Mouse (Mus musculus) urinary bladder, adult 18-20 months (tissue): Measurements from ENCODE around the gene Rln1.

Experiments used
- DNase-seq, 2 experiments: peaks; one replicate each; pipeline ENCODE4 v3.0.0; 2022; ENCODE audit warnings: low spot score in 2 of 2, mixed read lengths in 2 of 2

Rln1 gene

GRCm38 (mm10) chr19:29334068-29334745 lies at the start of gene Rln1:
TSS of gene Rln1 (minus strand) at chr19:29334670.
- DNase-seq: peak; percentile 6 to 42

DNA sequence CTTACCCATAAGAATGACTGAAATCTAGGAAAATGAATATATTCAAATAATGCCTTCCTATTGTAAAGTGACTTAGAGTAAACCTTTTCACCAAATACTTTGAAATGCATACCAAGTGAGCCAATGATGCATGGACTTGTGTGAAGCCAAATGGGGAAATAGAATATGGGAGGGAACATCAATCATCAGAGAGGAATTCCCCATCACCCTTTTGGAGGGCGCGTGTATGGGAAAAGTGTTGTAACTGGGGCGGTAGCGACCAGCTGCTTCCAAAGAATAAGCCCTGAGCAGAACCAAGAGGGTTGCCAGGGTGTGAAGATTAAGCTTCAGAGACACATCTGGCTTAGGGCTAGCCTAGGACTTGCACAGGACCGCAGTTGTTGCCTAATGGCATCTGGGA lies 48.9 kb upstream of the Rln1 start:
- DNase-seq: no peak

DNA sequence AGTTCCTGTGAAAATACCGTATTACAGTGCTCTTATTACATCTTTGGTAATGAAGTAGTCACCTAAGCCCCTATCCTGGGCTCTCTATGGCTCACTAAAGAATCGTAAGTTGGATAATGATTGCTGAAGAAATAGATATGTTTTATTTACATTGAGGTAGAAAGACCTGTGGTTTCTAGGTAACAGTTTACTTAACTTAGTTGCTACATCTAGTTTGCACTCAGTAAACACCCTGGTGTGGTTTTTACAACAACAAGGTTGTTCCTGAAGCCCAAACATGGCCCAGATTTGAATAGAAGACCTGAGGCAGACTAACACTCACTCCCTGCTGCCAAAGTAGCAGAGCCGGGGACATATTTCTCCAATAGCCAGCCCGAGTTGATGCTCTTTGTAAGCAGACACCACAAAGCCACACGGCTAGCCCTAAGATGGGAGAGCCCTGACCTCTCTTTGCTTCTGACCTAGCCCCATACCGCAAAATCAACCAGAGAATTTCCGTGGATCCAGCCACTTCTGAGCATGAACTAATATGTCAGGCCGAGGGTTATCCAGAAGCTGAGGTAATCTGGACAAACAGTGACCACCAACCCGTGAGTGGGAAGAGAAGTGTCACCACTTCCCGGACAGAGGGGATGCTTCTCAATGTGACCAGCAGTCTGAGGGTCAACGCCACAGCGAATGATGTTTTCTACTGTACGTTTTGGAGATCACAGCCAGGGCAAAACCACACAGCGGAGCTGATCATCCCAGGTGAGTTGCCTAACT lies 45.6 kb upstream of the Rln1 start:
- no peak for DNase-seq

DNA sequence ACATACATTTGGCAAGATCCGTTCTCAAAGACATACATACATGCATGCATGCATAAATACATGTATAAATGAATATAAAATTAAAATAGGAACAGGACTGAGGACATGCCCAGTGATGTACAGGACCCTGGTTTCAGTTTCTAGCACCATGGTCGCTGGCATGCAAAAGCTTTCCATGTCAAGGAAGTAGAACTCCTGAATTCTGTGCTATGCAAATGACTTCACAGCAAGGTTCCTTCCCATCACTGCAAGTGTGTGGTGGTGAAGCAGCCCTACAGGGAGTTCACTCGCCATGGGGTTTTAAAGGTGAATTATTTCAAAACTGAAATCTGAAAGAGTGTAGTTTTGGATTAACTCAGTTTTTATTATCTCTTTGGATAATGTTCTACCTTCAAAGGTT lies 41.9 kb upstream of the Rln1 start:
- DNase-seq: no peak

DNA sequence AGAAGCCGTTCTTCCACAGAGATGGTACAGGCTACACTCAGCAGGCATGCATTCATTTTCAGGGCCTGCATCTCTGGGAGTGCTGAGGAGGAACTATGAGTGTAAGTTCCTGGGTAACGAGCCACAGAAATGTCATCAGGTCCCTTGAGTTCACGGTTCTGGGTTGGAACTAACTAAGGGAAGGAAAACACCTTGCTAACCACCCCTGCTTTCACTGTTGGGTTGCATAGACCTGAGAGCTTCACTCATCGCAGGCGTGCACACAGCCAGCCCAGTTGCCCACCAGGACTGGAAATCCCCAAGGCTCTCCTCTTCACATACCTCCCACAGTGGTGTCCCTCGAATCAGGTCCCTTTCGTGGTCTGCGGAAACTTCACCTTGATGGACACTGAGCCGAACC lies 40.5 kb upstream of the Rln1 start:
- DNase-seq: no peak

DNA sequence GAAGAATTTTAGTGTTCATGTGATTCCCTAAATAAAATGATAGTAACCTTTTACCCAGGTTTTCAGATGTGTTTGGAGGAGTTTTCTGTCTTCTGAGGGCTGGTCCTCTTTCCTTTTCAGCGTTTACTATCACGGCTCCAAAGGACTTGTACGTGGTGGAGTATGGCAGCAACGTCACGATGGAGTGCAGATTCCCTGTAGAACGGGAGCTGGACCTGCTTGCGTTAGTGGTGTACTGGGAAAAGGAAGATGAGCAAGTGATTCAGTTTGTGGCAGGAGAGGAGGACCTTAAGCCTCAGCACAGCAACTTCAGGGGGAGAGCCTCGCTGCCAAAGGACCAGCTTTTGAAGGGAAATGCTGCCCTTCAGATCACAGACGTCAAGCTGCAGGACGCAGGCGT lies 39.0 kb upstream of the Rln1 start:
- DNase-seq: no peak

DNA sequence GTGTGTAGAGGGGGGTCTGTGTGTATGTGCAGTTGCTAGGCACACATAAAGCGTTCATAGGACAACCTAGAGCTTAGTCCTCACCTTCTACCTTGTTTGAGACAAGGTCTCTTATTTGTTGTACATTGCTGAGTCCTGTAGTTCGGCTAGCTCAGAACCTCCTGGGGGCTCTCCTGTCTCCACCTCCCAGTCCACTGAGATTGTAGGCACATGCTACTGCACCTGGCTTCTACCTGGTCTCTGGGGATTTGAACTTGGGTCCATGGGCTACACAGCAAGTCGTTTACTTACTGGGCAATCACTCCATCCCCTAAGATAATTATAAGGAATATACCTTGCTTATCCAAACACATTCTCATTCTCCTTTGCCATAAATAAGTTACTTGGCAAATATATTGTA lies 38.2 kb upstream of the Rln1 start:
- no peak for DNase-seq

DNA sequence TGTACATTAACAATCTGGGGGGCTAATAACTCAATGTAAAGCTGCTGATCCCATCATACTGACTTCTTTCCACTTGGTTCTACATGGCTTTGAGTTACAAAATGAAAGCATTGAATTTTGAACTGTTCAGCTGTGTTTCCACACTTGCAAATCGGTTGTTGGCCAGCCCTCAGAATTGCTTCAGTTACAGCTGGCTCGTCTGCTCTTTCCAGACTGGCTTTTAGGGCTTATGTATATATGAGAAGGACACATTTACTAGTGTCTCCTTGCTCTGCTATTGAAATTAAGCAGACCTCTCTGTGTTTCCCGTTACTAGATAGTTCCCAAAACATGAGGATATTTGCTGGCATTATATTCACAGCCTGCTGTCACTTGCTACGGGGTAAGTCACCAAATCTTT lies 37.7 kb upstream of the Rln1 start:
- DNase-seq: no peak

DNA sequence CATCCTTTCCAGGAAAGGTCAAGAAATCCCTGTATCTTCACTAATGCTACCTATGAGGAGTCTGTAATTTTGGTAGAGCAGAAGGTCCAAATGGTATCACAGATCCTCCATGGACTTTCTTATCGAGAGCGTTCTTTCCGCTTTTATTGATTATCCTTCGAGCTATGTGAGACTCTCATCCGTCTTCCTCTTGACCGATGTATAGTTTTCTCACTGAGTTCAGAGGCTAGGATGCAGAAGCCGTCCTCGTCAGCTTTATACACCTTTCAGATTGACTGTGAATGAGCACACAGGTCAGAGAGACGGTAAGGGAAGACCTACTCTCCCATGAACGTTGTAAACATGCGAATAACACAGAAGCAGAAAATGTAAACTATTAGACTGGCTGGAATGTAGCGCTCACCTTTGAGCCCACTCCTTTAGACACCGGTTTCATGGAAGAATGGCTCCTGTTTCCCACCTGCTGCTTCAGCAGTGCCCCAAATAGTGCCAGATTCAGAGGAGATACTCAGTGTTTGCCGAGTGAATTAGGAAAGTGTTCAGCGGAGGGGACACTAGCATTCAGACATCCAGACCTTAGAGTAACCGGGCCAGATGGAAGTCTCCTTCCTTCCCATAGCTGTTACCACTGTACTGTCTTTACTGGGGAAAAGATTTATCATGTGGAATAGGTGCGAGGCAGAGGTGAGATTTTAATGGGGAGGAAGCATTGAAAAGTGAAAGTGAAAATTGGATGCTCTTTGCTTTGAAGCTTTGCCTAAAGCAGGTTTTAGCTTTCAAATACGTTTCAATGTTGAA lies 37.0 kb upstream of the Rln1 start:
- DNase-seq: no peak

GRCm38 (mm10) chr19:29370545-29371283 lies 36.2 kb upstream of the Rln1 start:
- no peak for DNase-seq

DNA sequence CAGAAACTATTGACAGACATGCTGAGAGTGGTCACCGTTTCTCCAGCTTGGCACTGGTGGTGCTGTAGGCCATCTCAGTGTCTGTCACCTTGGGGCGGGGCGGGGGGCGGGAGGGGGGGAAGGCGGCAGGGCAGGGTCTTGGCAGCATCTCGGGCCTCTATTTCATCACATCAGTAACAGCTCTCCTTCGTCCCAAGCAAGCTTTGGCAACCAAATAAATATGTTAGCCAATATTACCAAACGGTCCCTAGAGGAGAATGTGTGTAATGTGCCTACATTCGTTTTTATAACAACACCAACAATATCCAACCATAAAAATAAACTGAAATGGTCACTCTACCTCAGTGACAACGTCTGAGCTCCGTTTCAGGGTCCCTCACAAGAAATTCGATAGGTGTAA lies 35.6 kb upstream of the Rln1 start:
- no peak for DNase-seq

DNA sequence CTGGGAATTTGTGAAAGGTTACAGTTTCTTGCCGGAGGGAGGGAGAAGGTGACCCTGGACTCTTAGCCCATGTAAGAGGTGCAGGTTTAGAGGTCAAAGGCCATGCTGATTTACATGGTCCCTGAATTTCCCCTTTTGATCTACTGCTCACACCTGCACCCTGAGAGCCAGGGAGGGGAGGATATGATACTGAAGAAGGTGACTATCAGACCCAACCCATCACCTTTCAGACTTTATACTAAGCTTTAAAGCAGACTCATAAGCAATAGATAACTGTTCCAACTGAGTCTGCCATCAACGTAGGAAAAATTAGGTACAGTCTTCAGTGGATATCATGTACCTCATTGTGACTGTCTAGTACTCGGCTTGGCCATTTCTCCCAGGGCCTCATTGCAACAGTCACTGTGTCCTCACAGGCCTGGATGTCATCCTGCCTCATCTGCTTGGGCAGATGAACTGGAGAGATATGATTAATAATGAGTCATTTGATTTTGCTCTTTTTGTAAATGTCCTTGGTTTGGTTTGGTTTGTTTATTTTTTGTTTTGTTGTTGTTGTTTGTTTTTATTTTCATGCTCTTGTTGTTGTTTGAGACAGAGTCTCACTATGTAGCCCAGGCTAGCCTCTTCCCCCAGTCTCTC lies 34.3 kb upstream of the Rln1 start:
- no peak for DNase-seq

GRCm38 (mm10) chr19:29368041-29368440 lies 33.6 kb upstream of the Rln1 start:
- no peak for DNase-seq

DNA sequence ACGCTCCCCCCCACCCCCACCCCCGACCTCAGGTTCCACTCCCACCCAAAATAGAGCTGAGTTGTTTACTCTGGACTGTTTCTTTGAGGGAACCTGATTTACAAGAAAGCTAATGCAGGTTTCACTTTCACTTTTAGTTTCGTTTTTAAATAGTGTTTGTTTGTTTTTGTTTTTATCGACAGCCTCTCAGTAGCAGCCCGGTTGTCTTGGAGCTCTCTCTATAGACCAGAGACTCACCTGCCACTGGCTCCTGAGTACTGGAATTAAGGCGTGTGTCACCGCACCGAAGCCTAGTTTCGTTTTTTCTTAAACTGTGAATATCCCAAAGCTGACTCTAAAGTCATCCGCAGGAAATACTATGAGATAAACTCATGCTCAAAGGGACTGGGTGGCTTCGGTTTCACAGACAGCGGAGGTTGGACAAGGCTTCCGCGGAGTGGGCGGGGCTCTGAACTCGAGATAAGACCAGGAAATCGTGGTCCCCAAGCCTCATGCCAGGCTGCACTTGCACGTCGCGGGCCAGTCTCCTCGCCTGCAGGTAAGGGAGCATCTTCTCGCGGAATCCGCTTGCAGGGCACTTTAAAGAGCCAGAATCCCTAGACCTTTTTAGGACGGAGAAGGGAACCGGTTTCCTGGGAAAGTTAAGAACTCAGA lies 32.6 kb upstream of the Rln1 start, which contains the start of the genes Plgrkt and Cd274:
TSS of gene Plgrkt (minus strand) at position 422 of the 654 bp plus-strand sequence.
TSS of gene Cd274 (plus strand) at position 487 of the 654 bp plus-strand sequence.
- peak; percentile 57 to 72 for DNase-seq

GRCm38 (mm10) chr19:29366226-29366968 lies 31.9 kb upstream of the Rln1 start:
- DNase-seq: no peak

DNA sequence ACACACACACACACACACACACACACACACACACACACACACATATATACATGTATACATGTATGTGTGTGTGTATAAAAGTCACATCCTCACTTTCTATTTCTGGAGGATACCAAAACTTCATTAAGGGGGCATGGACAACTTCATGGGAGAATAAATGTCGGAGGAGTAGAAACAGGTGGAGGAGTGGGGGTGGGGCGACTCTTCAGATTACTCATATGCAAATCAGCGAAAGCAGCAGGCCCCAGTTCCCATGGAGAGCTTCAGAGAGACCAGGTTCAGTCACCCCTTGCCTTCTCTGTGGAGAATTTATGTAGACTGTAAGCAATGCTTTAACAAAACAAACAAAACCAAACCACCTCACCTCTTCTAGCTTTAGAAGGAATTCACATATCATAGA lies 30.6 kb upstream of the Rln1 start:
- DNase-seq: no peak

DNA sequence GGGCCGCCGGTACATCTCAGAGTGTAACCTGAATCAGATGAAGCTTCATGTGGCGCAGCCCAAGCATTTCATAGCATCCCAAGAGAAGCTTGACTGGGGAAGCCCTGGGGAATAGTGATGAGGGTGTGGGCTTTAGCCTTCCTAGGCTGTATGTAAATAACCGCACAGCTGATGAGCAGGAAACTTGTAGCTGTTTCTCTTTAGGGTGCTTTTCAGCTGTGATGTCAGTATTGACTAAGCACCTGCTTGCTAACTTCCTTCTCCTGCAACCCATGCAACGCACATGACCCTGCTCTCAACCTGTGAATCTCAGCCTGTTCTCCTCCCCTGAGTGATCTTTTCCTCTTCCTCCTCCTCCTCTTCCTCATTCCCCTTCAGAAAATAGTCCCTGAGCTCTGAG lies 29.6 kb upstream of the Rln1 start:
- DNase-seq: no peak

DNA sequence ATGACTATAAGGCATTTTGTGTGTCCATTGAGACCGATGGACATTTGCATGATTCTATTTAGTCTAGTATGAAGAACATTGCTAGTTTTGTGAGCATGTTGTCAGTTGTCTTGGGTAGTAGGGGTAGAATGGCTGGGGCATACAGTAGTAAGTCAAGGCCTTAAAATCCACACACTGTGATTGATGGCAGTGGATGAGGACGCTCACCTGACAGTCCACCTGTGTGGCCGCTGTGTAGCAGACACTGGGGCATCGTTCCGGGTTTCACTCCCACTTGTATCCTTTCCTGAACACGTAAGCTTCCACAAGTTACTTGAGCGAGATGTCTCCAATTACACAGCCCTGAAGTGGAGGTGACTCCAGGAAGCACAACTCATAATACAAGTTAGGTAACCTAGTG lies 29.1 kb upstream of the Rln1 start:
- no peak for DNase-seq

DNA sequence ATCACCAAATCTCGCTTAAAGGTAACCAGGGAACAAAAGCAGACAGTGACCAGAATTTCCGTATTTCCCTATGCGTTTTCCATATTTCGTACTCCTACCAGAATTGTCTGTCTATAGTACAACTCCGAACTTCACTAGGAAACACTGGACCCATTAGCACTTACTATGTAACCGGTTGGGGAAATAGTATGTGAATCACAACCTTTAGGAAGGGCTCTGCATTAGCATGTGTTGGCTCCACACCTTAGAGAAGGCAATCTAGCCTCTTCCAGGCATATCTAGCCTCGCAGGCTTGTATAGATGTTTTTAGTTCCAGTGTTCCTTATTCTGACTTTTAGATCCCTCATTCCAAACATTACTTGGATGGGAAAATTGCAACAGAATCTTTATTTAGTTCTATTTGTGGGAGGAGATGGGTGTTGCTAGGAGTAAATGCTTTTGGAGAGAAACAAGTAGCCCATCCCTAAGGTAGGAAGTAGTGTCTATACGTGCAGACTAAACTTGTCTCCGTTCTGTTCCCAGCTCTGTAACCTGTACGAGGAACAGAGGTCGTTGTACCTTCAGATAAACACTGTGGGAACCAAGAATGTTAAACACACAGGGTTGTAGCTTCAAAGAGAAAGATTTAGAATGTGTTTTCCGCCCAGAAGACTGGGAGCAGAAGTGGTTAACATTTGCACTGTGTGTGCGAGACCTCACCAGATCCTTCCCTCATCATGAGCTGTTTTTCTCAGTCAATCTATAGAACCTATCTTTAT lies 27.9 kb upstream of the Rln1 start:
- DNase-seq: no peak
